Mouse (Mus musculus) gonadal fat pad, adult 2 months (tissue): ENCODE measurements around the gene Aph1a. TPM values are rescaled to one million over a fixed set of nuclear protein-coding genes. Genes with fewer than 3 reads are reported as not detected.
"Not testable (repeated sequence)": the region's sequence is repeated elsewhere in the genome, so short reads cannot be mapped to it uniquely, and the experiment has no call there.

ENCODE experiments used
- DNase-seq: peaks from one replicate; pipeline ENCODE4 v3.0.0-alpha.2; 2012; ENCODE audit warnings: low read depth
- polyA plus RNA-seq: library from polyadenylated mRNA; depleted of rRNA; stranded (reverse); fragments of >200 nt; gene quantifications from 2 replicates; pipeline ENCODE4 v1.2.3, GENCODE M21; 2012

Aph1a gene
- polyA plus RNA-seq, 1 experiment, result 125 TPM

GRCm38 (mm10) chr3:95920532-95920931, 26.8 kb downstream of the Aph1a start:
- DNase-seq, result not testable (repeated sequence)

DNA sequence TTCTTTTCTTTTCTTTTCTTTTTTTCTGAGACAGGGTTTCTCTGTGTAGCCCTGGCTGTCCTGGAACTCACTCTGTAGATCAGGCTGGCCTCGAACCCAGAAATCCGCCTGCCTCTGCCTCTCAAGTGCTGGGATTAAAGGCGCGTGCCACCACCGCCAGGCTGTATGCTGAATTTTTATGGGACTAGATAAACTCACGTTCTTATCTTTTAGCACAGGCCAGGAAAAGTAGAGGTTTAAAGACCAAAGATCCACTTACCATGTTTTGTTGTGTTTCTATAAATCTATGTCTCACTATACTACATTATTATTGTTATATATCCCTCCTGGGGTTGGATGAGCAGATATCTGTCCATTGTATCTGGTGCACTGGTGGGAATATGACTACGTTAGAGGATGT, 29.7 kb downstream of the Aph1a start:
- not testable (repeated sequence) for DNase-seq

DNA sequence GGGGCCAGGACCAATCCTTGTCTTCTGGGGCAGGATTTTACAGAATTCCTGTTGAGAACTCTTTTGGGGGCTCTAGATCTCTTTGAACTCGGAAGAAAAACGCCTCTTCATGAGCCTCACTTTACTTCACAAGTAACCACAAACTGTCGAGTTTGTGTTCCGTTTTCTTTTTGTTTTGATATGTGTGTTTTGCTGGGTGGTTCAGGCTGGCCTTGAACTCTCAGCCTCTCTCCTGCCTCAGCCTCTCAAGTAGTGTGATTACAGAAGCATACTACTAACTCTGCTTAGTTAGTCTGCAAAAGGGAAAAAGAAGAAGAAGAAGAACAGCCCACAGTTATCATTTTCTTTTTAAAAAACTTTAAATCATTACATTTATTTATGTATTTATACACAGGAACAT, 30.4 kb downstream of the Aph1a start:
- no peak for DNase-seq

- no peak for DNase-seq
These were observed 31.3 kb downstream of the Aph1a start for GRCm38 (mm10) chr3:95925087-95925486.

GRCm38 (mm10) chr3:95928261-95928657, 34.5 kb downstream of the Aph1a start:
- DNase-seq, result no peak

- peak; percentile 97 for DNase-seq
These were observed 35.1 kb downstream of the Aph1a start, which contains the start of gene Anp32e for GRCm38 (mm10) chr3:95928658-95929503. Anp32e (plus strand) TSS chr3:95929246.

GRCm38 (mm10) chr3:95929581-95930470, 36.1 kb downstream of the Aph1a start:
- no peak for DNase-seq

DNA sequence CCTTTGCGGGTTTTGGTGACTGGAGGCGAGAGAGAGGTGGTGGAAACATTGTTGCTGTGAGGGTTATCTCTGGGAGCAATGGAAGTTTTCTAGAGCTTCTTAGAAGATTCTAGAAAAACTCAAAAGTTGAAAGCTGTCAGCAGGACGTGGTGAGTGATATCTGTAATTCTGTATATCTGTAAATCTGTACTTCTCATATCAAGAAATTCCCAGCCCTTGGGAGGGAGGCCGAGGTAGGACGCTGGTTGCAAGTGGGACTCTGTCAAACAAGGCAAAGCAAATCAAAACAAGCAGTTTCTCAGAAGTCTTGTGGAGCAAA, 36.7 kb downstream of the Aph1a start:
- DNase-seq, result no peak

DNA sequence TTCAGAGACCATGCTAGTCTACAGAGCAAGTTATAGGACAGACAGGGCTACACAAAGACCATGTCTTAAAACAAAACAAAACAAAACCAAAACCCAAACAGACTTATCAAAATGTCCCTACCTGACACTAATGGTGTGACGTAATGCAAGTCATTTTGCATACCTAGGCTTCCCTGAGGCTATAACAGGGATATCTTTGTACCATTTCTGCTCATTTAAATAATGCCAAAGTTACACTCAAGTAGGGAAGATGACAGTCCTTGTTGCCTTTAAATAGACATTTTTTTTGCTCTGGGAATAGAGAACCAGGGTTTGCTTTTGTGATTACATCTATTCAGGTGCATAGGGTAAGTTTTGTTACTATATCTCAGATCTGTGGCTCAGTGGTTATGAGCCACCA, 37.7 kb downstream of the Aph1a start:
- no peak for DNase-seq

DNA sequence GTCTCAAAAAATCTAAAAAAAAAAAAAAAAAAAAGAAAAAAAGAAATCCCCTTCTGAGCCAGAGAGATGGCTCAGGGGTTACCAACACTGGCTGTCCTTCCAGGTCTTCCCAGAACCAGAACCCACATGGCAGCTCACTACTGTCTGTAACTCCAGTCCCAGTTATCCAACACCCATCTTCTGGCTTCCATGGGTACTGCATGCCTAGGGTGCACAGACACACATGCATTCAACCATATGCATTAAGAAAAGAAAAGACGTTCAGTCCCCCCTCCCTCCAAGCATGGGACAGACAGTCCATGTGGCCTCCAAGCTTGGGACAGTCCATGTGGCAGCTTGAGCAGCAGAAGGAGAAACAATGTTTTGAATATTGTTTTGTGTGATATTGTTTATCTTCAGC, 38.4 kb downstream of the Aph1a start:
- DNase-seq, result no peak

- no peak for DNase-seq
These were observed 38.8 kb downstream of the Aph1a start for GRCm38 (mm10) chr3:95932566-95932965.

- no peak for DNase-seq
These were observed 39.5 kb downstream of the Aph1a start for GRCm38 (mm10) chr3:95933111-95933750.

- DNase-seq, result no peak
These were observed 40.7 kb downstream of the Aph1a start for GRCm38 (mm10) chr3:95934448-95934847.

- DNase-seq, result no peak
These were observed 44.4 kb downstream of the Aph1a start for GRCm38 (mm10) chr3:95938217-95938616.

DNA sequence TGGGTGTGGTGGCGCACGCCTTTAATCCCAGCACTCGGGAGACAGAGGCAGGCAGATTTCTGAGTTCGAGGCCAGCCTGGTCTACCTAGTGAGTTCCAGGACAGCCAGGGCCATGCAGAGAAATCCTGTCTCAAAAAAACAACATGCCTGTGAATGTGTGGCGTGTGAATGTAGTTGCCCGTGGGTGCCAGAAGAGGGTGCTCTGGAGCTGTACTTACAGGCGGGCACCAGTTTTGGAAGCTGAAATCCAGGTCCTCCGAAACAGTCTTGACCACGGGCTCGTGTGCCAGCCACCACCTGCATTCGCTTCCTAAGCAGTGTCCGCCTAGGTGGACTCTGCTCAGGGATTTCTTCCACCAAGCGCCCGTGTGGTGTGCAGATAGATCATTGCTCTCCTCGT, 45.1 kb downstream of the Aph1a start:
- no peak for DNase-seq

DNA sequence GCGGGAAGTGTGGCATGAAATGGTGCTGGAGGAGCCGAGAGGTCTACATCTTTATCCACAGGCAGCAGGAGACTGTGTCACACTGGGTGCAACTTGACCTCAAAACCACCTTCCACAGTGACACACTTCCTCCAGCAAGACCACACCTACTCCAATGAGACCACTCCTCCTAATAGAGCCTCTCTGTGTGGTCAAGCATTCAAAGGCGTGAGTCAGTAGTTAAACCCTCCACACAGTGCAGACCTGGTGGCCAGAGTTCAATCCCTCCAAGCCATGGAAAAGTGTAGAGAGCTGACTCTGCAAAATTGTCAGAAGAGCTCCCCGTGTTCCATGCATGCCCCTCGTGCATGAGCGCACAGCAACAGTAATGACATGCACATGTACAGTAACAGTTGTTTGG, 49.0 kb downstream of the Aph1a start:
- no peak for DNase-seq

DNA sequence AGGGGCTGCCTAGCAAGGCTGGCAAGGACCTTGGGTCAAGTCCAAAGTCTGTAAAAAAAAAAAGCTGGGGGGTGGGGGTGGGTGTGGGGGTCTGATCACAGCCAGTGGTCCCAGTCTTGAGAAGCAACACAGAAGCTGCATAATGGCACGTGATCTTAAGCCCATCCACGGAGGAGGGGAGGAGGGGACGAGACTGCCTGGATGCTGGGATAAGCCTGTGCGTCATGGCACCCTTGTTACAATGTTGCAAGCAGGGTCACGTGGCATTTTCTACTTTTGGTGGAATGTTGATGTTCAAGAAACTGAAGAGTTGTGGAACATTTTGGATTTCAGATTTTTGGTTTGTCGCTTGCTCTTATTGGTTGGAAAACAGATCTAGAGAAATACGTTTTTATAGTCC, 49.5 kb downstream of the Aph1a start:
- DNase-seq, result no peak

GRCm38 (mm10) chr3:95944742-95945141, 51.0 kb downstream of the Aph1a start:
- DNase-seq, result no peak

- no peak for DNase-seq
These were observed 52.0 kb downstream of the Aph1a start for GRCm38 (mm10) chr3:95945731-95946240.
